Mouse (Mus musculus) cortical plate, adult 2 months (tissue): ENCODE results near the gene Impdh2.

Source experiments
- CTCF ChIP-seq: fragments of 200-500 bp; IDR thresholded peaks from 2 replicates; pipeline ENCODE4 v1.5.1; 2011; ENCODE audit warnings: mild to moderate bottlenecking, control low read depth, low read length; ENCODE audit not compliant: insufficient read depth; ENCODE audit errors: extremely low read depth
- POLR2A ChIP-seq: fragments of 200-500 bp; IDR thresholded peaks from 2 replicates; pipeline ENCODE4 v1.6.1; 2011; ENCODE audit warnings: mild to moderate bottlenecking, low read length, control low read depth; ENCODE audit not compliant: insufficient read depth; ENCODE audit errors: extremely low read depth

DNA sequence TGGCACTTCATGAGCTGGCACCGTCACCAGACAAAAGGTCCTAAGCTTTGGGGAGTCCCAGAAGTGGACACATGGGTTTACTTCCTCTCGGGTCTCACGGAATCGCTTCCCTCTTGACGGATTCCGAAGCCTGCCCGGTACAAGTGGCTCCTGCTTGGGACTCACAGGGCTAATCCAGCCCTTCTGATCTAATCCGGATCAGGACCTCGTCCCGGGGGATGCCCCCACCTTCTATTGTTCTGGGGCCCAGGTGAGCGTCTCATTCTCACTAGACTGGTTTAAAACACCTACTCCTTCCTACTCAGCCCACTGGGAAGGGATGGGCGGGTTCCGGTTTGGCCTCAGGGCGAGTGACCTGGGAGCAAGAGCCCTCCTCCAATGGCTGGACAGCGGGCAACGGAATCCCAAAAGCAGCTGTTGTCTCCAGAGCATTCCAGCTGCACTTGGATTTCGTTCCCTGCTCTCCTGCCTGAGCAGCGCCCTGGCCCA is 7.9 kb downstream of the Impdh2 start:
- TF ChIP-seq POLR2A (no peak), CTCF (no peak)
